Mouse (Mus musculus) urinary bladder, postnatal 0 days (tissue): ENCODE measurements around the gene Mpg. TPM values are rescaled to one million over a fixed set of nuclear protein-coding genes. Genes with fewer than 3 reads are reported as not detected.

Source experiments
- polyA plus RNA-seq: library from polyadenylated mRNA; unstranded; fragments of >200 nt; fragmentation: Nextera tagmentation; extraction: Ambion mirVana; gene quantifications from 2 replicates; pipeline ENCODE4 v1.2.1, GENCODE M21; 2015

Gene Mpg
- polyA plus RNA-seq: 20.0 and 25.8 TPM in 2 replicates

DNA sequence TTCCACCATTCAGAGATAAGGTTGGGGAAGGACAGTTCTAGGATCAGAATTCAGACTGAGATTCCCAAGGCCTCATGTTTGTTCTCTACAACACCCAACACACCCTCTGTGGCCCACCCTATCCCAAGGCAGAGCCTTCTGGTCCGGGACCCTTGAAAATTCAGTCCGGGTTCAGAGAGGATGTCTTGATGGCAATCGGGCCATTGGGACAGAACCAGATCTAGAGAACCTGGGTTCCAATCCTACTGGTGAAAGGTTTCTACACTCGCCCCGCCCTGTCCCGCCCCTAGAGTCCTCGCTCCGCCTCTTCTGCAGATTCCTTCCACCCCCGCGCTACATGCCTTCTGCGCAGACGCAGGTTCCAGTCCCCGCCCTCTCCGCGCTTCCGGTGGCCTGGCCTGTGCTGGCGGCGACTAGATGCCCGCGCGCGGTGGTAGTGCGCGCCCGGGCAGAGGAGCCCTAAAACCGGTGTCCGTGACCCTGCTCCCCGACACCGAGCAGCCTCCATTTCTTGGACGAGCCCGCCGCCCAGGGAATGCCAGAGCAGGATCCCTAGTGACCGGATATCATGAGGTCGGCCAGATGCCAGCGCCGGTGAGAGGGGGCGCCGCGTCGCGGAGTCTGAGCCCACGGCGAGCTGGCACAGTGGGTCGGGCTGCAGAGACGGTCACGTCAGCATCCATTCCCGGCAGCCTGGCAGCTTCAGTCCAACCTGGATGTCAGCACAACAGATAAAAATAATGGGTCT is at the start of gene Mpg:
Gene Mpg (plus strand): TSS at position 382 of the 748 bp plus-strand sequence.

DNA sequence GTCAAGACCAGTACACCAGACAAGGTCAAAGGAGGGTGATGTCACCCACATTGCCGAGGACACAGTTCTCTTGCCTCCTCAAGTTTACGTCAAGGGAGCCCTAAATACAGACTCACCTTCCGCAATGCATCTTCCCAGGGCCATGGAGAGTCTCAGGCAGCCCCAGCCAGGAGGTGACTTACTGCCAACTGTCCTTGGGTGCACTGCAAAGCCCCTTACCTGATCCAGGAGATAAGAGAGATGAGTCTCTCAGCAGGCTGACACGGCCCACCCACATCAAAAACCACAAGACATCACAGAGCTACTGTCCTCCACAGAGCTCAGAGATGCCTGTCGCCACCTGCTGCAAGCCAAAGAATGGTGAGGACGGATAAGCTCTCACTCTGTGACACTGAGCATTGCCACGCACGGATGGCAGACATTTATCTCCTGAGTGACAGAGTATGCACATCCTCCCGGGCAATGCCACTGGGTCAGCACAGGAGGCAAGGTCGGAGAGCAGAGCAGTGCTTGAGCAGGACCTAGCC is 26.2 kb upstream of the Mpg start, which contains the start of gene Il9r:
Gene Il9r (minus strand): TSS at position 205 of the 527 bp plus-strand sequence.

DNA sequence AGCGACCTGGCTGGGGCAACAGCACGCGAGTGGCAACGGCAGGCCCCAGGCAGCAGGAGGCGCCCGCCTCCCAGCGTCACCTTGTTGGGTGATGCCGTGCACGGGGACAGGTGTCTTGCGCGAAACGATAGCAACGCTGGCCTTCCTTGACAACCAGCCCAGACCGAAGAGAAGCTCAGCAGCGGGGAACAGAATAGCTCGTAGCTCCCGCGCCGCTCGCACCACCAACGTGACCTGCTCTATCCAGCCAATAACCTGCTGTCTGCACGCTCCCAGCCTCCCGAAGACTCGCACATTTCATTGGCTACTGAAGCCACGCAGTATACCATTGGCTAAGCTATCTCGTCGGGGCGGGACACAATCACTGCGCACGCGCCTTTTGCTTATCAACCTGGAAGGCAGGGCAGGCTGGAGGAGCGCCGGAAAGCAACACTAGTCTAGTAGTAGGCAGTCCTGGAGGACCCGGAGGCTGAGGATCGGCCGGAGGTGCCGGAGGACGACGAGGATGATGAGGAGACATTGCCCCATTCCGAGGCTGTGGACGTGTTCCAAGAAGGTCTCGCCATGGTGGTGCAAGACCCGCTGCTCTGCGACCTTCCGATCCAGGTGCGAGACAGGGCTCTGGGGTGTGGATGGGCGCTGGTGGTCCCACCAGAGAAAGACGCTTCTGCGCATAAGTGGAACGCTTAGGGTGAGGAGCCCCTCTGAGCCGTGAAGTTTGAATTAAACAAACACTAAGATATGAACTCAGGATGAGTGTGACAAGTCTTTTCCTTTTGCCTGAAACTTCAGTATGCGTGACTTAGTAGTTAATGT is 21.0 kb upstream of the Mpg start, which contains the start of gene Snrnp25:
Gene Snrnp25 (plus strand): TSS at position 358 of the 816 bp plus-strand sequence.

DNA sequence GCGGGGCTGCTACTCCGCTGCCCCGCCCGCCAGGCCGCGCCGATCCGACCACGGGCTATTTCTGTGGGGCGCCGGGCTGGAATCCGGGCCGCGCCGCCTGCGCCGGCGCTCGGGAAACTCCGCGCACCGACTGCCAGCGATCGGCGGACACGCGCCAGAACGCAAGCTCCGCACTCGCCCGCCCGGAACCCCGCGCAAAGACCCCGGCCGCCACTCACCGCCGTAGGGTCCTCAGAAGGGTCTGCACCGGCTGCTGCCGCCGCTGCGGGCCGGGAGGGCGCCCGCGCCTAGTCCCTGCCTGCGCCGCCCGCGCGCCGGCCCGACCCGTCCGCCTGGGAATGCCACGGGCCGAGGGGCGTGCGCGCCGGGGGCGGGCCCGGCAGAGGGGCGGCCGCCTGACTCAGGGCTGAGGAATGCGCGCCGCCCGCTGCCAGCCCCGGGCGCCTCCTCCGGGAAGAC is 4.3 kb upstream of the Mpg start, which contains the start of gene Rhbdf1:
Gene Rhbdf1 (minus strand): TSS at position 350 of the 459 bp plus-strand sequence.

DNA sequence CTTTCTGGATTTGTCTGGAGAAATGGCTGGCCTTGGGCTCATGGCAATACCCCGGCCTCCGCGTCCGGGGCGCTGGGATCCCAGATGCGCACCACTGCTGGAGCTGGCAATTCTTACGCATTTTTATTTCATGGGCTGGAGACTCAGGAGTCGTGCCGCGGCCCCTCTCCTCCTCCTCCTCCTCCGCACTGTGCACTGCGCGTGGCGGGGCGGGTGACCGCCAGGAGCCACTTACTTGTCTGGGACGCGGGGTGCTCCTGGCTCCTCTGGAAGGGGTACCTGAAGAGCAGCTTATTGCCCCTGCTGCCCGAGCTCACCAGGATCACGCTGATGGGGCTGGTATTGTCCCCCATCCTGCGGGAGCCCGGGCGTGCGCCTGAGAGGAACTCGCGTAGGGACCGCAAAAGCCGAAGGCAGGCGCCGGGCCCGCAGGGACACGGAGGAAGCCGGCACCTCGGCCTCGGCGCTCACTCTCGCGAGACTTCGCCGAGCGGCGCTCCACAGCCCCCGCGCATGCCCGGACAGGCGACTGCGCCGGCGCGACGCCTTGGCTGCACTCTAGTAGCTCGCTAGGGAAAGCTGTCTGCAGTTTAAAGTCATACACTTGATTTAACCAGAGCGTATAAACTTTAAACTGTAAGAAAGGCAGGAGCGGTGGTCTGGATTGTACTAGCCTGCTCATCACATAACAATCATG is 41.0 kb downstream of the Mpg start, which contains the start of gene Nprl3:
Gene Nprl3 (minus strand): TSS at position 520 of the 697 bp plus-strand sequence.

DNA sequence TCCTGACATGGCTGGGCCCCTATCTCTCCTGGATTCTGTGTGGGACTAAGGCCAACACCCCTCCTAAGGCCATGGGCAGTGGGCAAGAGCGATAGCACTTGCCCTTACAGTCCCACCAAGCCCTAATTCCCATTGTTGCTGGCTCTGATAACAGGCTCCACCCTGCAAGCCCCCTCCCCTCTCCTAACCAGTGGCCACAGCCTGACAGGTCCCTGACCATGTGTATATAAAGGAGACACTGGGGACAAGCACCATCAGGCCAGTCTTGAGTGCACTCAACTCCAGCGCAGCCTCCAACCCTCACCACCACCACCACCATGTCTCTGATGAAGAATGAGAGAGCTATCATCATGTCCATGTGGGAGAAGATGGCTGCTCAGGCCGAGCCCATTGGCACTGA is 50.0 kb downstream of the Mpg start, which contains the start of gene Hba-x:
Gene Hba-x (plus strand): TSS at position 54 of the 400 bp plus-strand sequence.

Other genes starting within 250 kb of the Mpg start
- 0.34 and 0.36 TPM in 2 replicates for gene Nsg2, start 226.0 kb upstream of the Mpg start, polyA plus RNA-seq
- gene Il9r, start 26.2 kb upstream of the Mpg start, polyA plus RNA-seq: 0.10 TPM in 1 of 2 replicates, not detected in the other
- gene Snrnp25, start 21.1 kb upstream of the Mpg start, polyA plus RNA-seq: 28.1 and 28.8 TPM in 2 replicates
- gene Rhbdf1, start 4.2 kb upstream of the Mpg start, polyA plus RNA-seq: 63.6 and 70.8 TPM in 2 replicates
- gene Nprl3, start 41.2 kb downstream of the Mpg start, polyA plus RNA-seq: 28.2 and 30.8 TPM in 2 replicates
- 0.87 and 2.7 TPM in 2 replicates for gene Hba-x, start 49.9 kb downstream of the Mpg start, polyA plus RNA-seq
- gene Hba-a1, start 57.0 kb downstream of the Mpg start, polyA plus RNA-seq: 4,399 and 13,070 TPM in 2 replicates
- 0.58 and 1.7 TPM in 2 replicates for gene Hbq1b, start 60.5 kb downstream of the Mpg start, polyA plus RNA-seq
- 10,427 and 30,164 TPM in 2 replicates for gene Hba-a2, start 70.0 kb downstream of the Mpg start, polyA plus RNA-seq
- gene Hbq1a, start 73.6 kb downstream of the Mpg start, polyA plus RNA-seq: 1.2 TPM in 1 of 2 replicates, not detected in the other
- gene Sh3pxd2b, start 121.3 kb downstream of the Mpg start, polyA plus RNA-seq: 6.8 and 7.2 TPM in 2 replicates
- 27.4 and 33.6 TPM in 2 replicates for gene Ubtd2, start 228.9 kb downstream of the Mpg start, polyA plus RNA-seq